Mouse (Mus musculus) gastrocnemius, postnatal 25 days (tissue): ENCODE data around the gene Mri1. TPM values are rescaled to one million over a fixed set of nuclear protein-coding genes. Genes with fewer than 3 reads are reported as not detected.

Source experiments
- DNase-seq: peaks from one replicate; pipeline ENCODE4 v3.0.0; 2022
- microRNA-seq, 2 experiments: library from miRNA; unstranded; fragments of <30 nt; microRNA quantifications; one replicate each; pipeline ENCODE4 v1.2.0; 2021; ENCODE audit warnings: borderline replicate concordance in 2 of 2
- total RNA-seq, 2 experiments: library from RNA; stranded (reverse); gene quantifications; 1 replicate in 1 of 2; 2 replicates in 1 of 2; pipeline ENCODE4 v1.2.3; 2021

Mri1 gene
- total RNA-seq, 2 experiments from 2014 or later: 10.1 to 16.5 TPM

- DNase-seq: peak; percentile 90
These were observed 53.9 kb downstream of the Mri1 start for GRCm38 (mm10) chr8:84202938-84203917.

GRCm38 (mm10) chr8:84202466-84202865 is 54.7 kb downstream of the Mri1 start:
- peak; percentile 68 for DNase-seq

GRCm38 (mm10) chr8:84201545-84202245 is 55.4 kb downstream of the Mri1 start:
- peak; percentile 86 for DNase-seq

- DNase-seq: peak; percentile 89
These were observed 56.2 kb downstream of the Mri1 start for GRCm38 (mm10) chr8:84200652-84201544.

GRCm38 (mm10) chr8:84200126-84200555 is 57.0 kb downstream of the Mri1 start:
- DNase-seq: peak; percentile 55

Small RNAs within 50 kb of the gene (microRNA-seq; reads per million reads assigned to microRNA genes)
- 84,626 to 100,313 reads per million in 2 experiments for gene Mir23a
- gene Mir24-2: 0 reads per million in 2 experiments
- 1,304 to 1,845 reads per million in 2 experiments for gene Mir27a
- gene Mir3074-2: 0 reads per million in 2 experiments

Other genes with a start within 250 kb of the Mri1 start
- gene 2210011C24Rik, start 245.2 kb downstream of the Mri1 start, total RNA-seq: 1 to 10 TPM; 3.3 to 5.9 TPM
- under 1 TPM; 0.26 to 0.32 TPM for gene Palm3, start 235.9 kb downstream of the Mri1 start, total RNA-seq
- gene Il27ra, start 214.7 kb downstream of the Mri1 start, total RNA-seq: 1 to 10 TPM in 1 of 2 experiments, under 1 TPM in 1; 0.69 to 1.2 TPM
- gene Rln3, start 212.3 kb downstream of the Mri1 start, total RNA-seq: not detected
- 1 to 10 TPM; 1.3 to 1.6 TPM for gene Gm10643, start 192.2 kb downstream of the Mri1 start, total RNA-seq
- gene Rfx1, start 190.5 kb downstream of the Mri1 start, total RNA-seq: 1 to 10 TPM; 3.6 to 4.4 TPM
- 1 to 10 TPM; 3.9 to 5.3 TPM for gene Dcaf15, start 152.6 kb downstream of the Mri1 start, total RNA-seq
- gene Podnl1, start 131.3 kb downstream of the Mri1 start, total RNA-seq: not detected
- 10 to 100 TPM; 13.7 to 13.8 TPM for gene Cc2d1a, start 109.4 kb downstream of the Mri1 start, total RNA-seq
- gene 4930432K21Rik, start 109.3 kb downstream of the Mri1 start, total RNA-seq: not detected
- not detected for gene Nanos3, start 72.1 kb downstream of the Mri1 start, total RNA-seq
- gene Zswim4, start 20.3 kb downstream of the Mri1 start, total RNA-seq: 1 to 10 TPM; 6.2 to 6.3 TPM
- gene D8Ertd738e, start 7.6 kb downstream of the Mri1 start, total RNA-seq: 100 to 1,000 TPM; 174 to 185 TPM
- gene Ccdc130, start 13.1 kb upstream of the Mri1 start, total RNA-seq: 1 to 10 TPM; 6.8 to 7.7 TPM
- 1 to 10 TPM; 3.8 to 3.9 TPM for gene Cacna1a, start 131.1 kb upstream of the Mri1 start, total RNA-seq